Comparison of ENCODE assay signal across 32 mouse cellular contexts in genomic region chr11:110037795-110038194, GRCm38 (mm10). TPM values are rescaled to one million over a fixed set of nuclear protein-coding genes. Genes with fewer than 3 reads are reported as not detected.
A peak's percentile ranks its signal among the peaks of the same experiment; 100 is the strongest.
DNase-seq lines count a peak whose midpoint lies in the region; ATAC-seq and TF ChIP-seq lines count a peak whose summit lies in the region.
"Had no signal": no experiment of that assay in that cellular context is flagged by ENCODE, and none has a peak within 500 bp of the region (broad histone marks: within the 10 kb centered on the region; RNA-seq: fewer than 3 reads in every experiment).

No protein-coding gene starts in this region.

- no peaks in the 10 kb centered on the region for H3K27me3 ChIP-seq in liver, adult 2 months (ENCODE audit: control insufficient read depth, insufficient read depth, low read length)
- no peaks in the 10 kb centered on the region for H3K27me3 ChIP-seq in liver, embryonic 11.5 days (replicated peaks; ENCODE audit: control insufficient read depth, insufficient read depth, low read length)
- H3K27me3 ChIP-seq in embryonic facial prominence, embryonic 10.5 days (replicated peaks; ENCODE audit: low read depth, poor library complexity, severe bottlenecking), result no peaks in the 10 kb centered on the region
- H3K27me3 ChIP-seq: embryonic facial prominence, embryonic 13.5 days; heart, embryonic 15.5 days; intestine, embryonic 15.5 days; limb, embryonic 13.5 days; liver, embryonic 15.5 days had no signal

- no peak for TF ChIP-seq POLR2A in liver, adult 2 months (IDR thresholded peaks at IDR 0.05; ENCODE audit: extremely low read depth, insufficient read depth, low read length)

- TF ChIP-seq CTCF in liver, adult 2 months (IDR thresholded peaks at IDR 0.05; ENCODE audit: low read depth, low read length), result no peak

- H3K36me3 ChIP-seq in liver, adult 2 months (ENCODE audit: control insufficient read depth, insufficient read depth, low read length), result peaks cover 39% of the 10 kb centered on the region
- no peaks in the 10 kb centered on the region for H3K36me3 ChIP-seq in liver, embryonic 11.5 days (ENCODE audit: control insufficient read depth, insufficient read depth, low read length)
- no peaks in the 10 kb centered on the region for H3K36me3 ChIP-seq in embryonic facial prominence, embryonic 10.5 days (replicated peaks)
- H3K36me3 ChIP-seq: embryonic facial prominence, embryonic 13.5 days; G1E; heart, embryonic 10.5 days; heart, embryonic 15.5 days; intestine, embryonic 15.5 days; limb, embryonic 13.5 days; liver, embryonic 15.5 days had no signal

- H3K27ac ChIP-seq in liver, adult 2 months (replicated peaks; ENCODE audit: insufficient read depth, low read depth, low read length), result peak overlapping the region; percentile 51
- H3K27ac ChIP-seq in liver, embryonic 11.5 days (ENCODE audit: low read depth, low read length), result no peak overlapping the region
- H3K27ac ChIP-seq in embryonic facial prominence, embryonic 10.5 days (replicated peaks), result no peak overlapping the region
- H3K27ac ChIP-seq: embryonic facial prominence, embryonic 13.5 days; heart, embryonic 10.5 days; heart, embryonic 15.5 days; intestine, embryonic 15.5 days; kidney, postnatal 0 days; limb, embryonic 13.5 days; liver, embryonic 15.5 days; stomach, postnatal 0 days had no signal

- peaks cover 8% of the 10 kb centered on the region for H3K4me1 ChIP-seq in liver, adult 2 months (ENCODE audit: control insufficient read depth, insufficient read depth, low read length)
- H3K4me1 ChIP-seq in liver, embryonic 11.5 days (replicated peaks; ENCODE audit: control insufficient read depth, insufficient read depth, low read length), result no peaks in the 10 kb centered on the region
- H3K4me1 ChIP-seq in embryonic facial prominence, embryonic 10.5 days, result no peaks in the 10 kb centered on the region
- H3K4me1 ChIP-seq: heart, embryonic 10.5 days; heart, embryonic 15.5 days; intestine, embryonic 15.5 days; limb, embryonic 13.5 days; liver, embryonic 15.5 days had no signal

- peak; percentile 98 for DNase-seq in liver, adult 2 months (ENCODE audit: extremely low read depth, low read depth, low spot score)
- DNase-seq in liver, embryonic 11.5 days (ENCODE audit: low spot score), result no peak
- peak; percentile 20 for DNase-seq in Muller cell, postnatal 12 days (ENCODE audit: inconsistent ontology term)
- peak; percentile 30 to 35 for DNase-seq in adrenal gland, postnatal 36 days
- DNase-seq in embryonic facial prominence, embryonic 10.5 days (ENCODE audit: low spot score), result no peak
- no peak for DNase-seq in kidney, adult 9 months
- DNase-seq: B cell, adult 2 months; cerebellum, adult 8-10 months; cerebellum, postnatal 36 days; forebrain, postnatal 0 days; heart, adult 11 months; kidney, adult 2 months; kidney, postnatal 4 days; lung, postnatal 36 days; midbrain, embryonic 14.5 days; right cerebral cortex, adult 18-20 months; spleen, adult 18-20 months; thymus, adult 18-20 months; thymus, postnatal 25 days had no signal

- H3K4me3 ChIP-seq in liver, adult 2 months (ENCODE audit: insufficient read depth, low read depth, low read length), result no peak overlapping the region
- no peak overlapping the region for H3K4me3 ChIP-seq in liver, embryonic 11.5 days (ENCODE audit: low read depth, low read length)
- no peak overlapping the region for H3K4me3 ChIP-seq in embryonic facial prominence, embryonic 10.5 days
- H3K4me3 ChIP-seq: embryonic facial prominence, embryonic 13.5 days; heart, embryonic 10.5 days; heart, embryonic 15.5 days; intestine, embryonic 15.5 days; limb, embryonic 13.5 days; liver, embryonic 15.5 days had no signal

- H3K9ac ChIP-seq in liver, adult 2 months (ENCODE audit: low read depth, low read length), result 0 out of 2 replicates have a peak overlapping the region, but pooled peaks have one; percentile 18
- no peak overlapping the region for H3K9ac ChIP-seq in liver, embryonic 11.5 days (ENCODE audit: low read depth, low read length)
- H3K9ac ChIP-seq: embryonic facial prominence, embryonic 13.5 days; forebrain, postnatal 0 days; heart, embryonic 15.5 days; intestine, embryonic 15.5 days; limb, embryonic 13.5 days; liver, embryonic 15.5 days had no signal

- no peaks in the 10 kb centered on the region for H3K79me2 ChIP-seq in liver, adult 2 months (ENCODE audit: control insufficient read depth, insufficient read depth, low read length)

- H3K9me3 ChIP-seq in liver, embryonic 11.5 days (ENCODE audit: control insufficient read depth, low read length), result no peaks in the 10 kb centered on the region
- H3K9me3 ChIP-seq in embryonic facial prominence, embryonic 10.5 days, result no peaks in the 10 kb centered on the region
- H3K9me3 ChIP-seq: embryonic facial prominence, embryonic 13.5 days; heart, embryonic 10.5 days; heart, embryonic 15.5 days; intestine, embryonic 15.5 days; limb, embryonic 13.5 days; liver, embryonic 15.5 days had no signal

- H3K4me2 ChIP-seq in liver, embryonic 11.5 days, result no peak overlapping the region
- H3K4me2 ChIP-seq: embryonic facial prominence, embryonic 13.5 days; heart, embryonic 15.5 days; intestine, embryonic 15.5 days; limb, embryonic 13.5 days; liver, embryonic 15.5 days had no signal

- 32% methylated on average over 2 of the region's 2 CpGs for WGBS in liver, adult 2 months
- WGBS in liver, embryonic 11.5 days, result 84% methylated on average over 2 of the region's 2 CpGs
- WGBS in embryonic facial prominence, embryonic 10.5 days, result 89% methylated on average over 2 of the region's 2 CpGs

- no peak for ATAC-seq in liver, embryonic 11.5 days (replicated peaks; ENCODE audit: low FRiP score)
- 0 out of 2 replicates have a peak, but pooled peaks have one; percentile 50 for ATAC-seq in megakaryocyte progenitor cell, adult 5-6 weeks (replicated peaks; ENCODE audit: poor library complexity)
- ATAC-seq: forebrain, postnatal 0 days; hindbrain, embryonic 16.5 days; intestine, embryonic 15.5 days had no signal

RNA-seq across cellular contexts. Expression of gene Abca8b, which starts 42.1 kb away (rescaled TPM):
- total RNA-seq in liver, adult 2 months (2014; rRNA removed), result 35.7 and 44.2 TPM in 2 replicates
- 8.6 and 12.2 TPM in 2 replicates for polyA plus RNA-seq in liver, adult 2 months (2012; rRNA removed)
- 6.1 TPM in 2 replicates for polyA plus RNA-seq in liver, embryonic 11.5 days (2014; fragmentation: Nextera tagmentation; extraction: Ambion mirVana)
- 1 to 10 TPM; 6.9 to 8.2 TPM for total RNA-seq in adrenal gland, postnatal 36 days (2021)
- total RNA-seq in megakaryocyte progenitor cell, adult 5-6 weeks (2015), result 0.10 and 0.20 TPM in 2 replicates
- total RNA-seq in megakaryocyte progenitor cell, adult 5-6 weeks (2017), result 0.04 TPM in 1 of 2 replicates, not detected in the other
- polyA plus RNA-seq in embryonic facial prominence, embryonic 10.5 days (2016; fragmentation: Nextera tagmentation; extraction: Ambion mirVana), result 0.37 and 0.38 TPM in 2 replicates
- polyA plus RNA-seq: G1E had no signal

RNA-seq across cellular contexts. Expression of gene Abca8a, which starts 58.0 kb away (rescaled TPM):
- total RNA-seq in liver, adult 2 months (2014; rRNA removed), result 141 and 146 TPM in 2 replicates
- polyA plus RNA-seq in liver, adult 2 months (2012; rRNA removed), result 16.0 and 24.0 TPM in 2 replicates
- 0.10 and 0.56 TPM in 2 replicates for polyA plus RNA-seq in liver, embryonic 11.5 days (2014; fragmentation: Nextera tagmentation; extraction: Ambion mirVana)
- total RNA-seq in adrenal gland, postnatal 36 days (2021), result 10 to 100 TPM; 40.9 to 49.3 TPM
- total RNA-seq in megakaryocyte progenitor cell, adult 5-6 weeks (2015), result 0.07 TPM in 1 of 2 replicates, not detected in the other
- total RNA-seq in megakaryocyte progenitor cell, adult 5-6 weeks (2017), result not detected in 2 replicates
- polyA plus RNA-seq in embryonic facial prominence, embryonic 10.5 days (2016; fragmentation: Nextera tagmentation; extraction: Ambion mirVana), result not detected in 2 replicates
- total RNA-seq: neutrophil, adult 5-6 weeks had no signal
- polyA plus RNA-seq: forebrain, embryonic 11.5 days; G1E; heart, embryonic 10.5 days had no signal

Comparison
In these comparisons a context has a peak if more than half of its experiments do, and no peak if none do; other contexts are left out.
1. DNase-seq: peak in liver, adult 2 months (single experiment), Muller cell, postnatal 12 days (single experiment) and adrenal gland, postnatal 36 days (2 of 2); none in liver, embryonic 11.5 days (single experiment), embryonic facial prominence, embryonic 10.5 days (single experiment) and kidney, adult 9 months (single experiment).
2. RNA of gene Abca8b, which starts 42.1 kb away (total RNA-seq): 35.7 to 44.2 TPM in liver, adult 2 months and 6.9 to 8.2 TPM in adrenal gland, postnatal 36 days; 0.04 to 0.20 TPM in megakaryocyte progenitor cell, adult 5-6 weeks; every median in the first group is over 4 times any median in the second.
3. RNA of gene Abca8a, which starts 58.0 kb away (total RNA-seq): 141 to 146 TPM in liver, adult 2 months and 40.9 to 49.3 TPM in adrenal gland, postnatal 36 days; 0.07 TPM in megakaryocyte progenitor cell, adult 5-6 weeks; every median in the first group is over 10 times any median in the second.